Mouse (Mus musculus) hindbrain, embryonic 12.5 days (tissue): ENCODE data around the gene Scd4. TPM values are rescaled to one million over a fixed set of nuclear protein-coding genes. Genes with fewer than 3 reads are reported as not detected.

Experiments used
- ATAC-seq: fragments of 200-750 bp; cut with Nextera tagmentation; 2 replicates; pipeline ENCODE4 v1.8.0; 2017; ENCODE audit warnings: moderate TSS enrichment; ENCODE audit not compliant: low FRiP score
- H3K27ac ChIP-seq: fragments of 300-500 bp; sonication (generic); 2 replicates; pipeline ENCODE4 v1.5.1; 2016; ENCODE audit warnings: mild to moderate bottlenecking
- H3K27me3 ChIP-seq: fragments of 300-500 bp; sonication (generic); 2 replicates; pipeline ENCODE4 v1.6.1; 2016; ENCODE audit warnings: mild to moderate bottlenecking
- H3K36me3 ChIP-seq: fragments of 300-500 bp; sonication (generic); 2 replicates; pipeline ENCODE4 v1.6.1; 2016; ENCODE audit warnings: mild to moderate bottlenecking
- H3K4me1 ChIP-seq: fragments of 300-500 bp; sonication (generic); 2 replicates; pipeline ENCODE4 v1.6.1; 2016
- H3K4me2 ChIP-seq: fragments of 300-500 bp; sonication (generic); replicated peaks from 2 replicates; pipeline ENCODE4 v1.6.1; 2016; ENCODE audit warnings: mild to moderate bottlenecking
- H3K4me3 ChIP-seq: fragments of 300-500 bp; sonication (generic); 2 replicates; pipeline ENCODE4 v1.5.1; 2016; ENCODE audit warnings: mild to moderate bottlenecking
- H3K9ac ChIP-seq: fragments of 300-500 bp; sonication (generic); 2 replicates; pipeline ENCODE4 v1.6.1; 2016; ENCODE audit warnings: mild to moderate bottlenecking, moderate library complexity
- H3K9me3 ChIP-seq: fragments of 300-500 bp; sonication (generic); replicated peaks from 2 replicates; pipeline ENCODE4 v1.6.1; 2016; ENCODE audit warnings: mild to moderate bottlenecking
- WGBS: fragments of 180-500 bp; shearing (Covaris S2); methylation state at CpG from one replicate; pipeline ENCODE4 v1.1.7; 2016; 5-methylcytosine and 5-hydroxymethylcytosine counted together
- polyA plus RNA-seq: library from polyadenylated mRNA; unstranded; fragments of >200 nt; fragmentation: Nextera tagmentation; extraction: Ambion mirVana; gene quantifications from 2 replicates; pipeline ENCODE4 v1.2.1, GENCODE M21; 2016

Scd4 gene
- polyA plus RNA-seq, 1 experiment from 2014 or later = 0.10 TPM

DNA sequence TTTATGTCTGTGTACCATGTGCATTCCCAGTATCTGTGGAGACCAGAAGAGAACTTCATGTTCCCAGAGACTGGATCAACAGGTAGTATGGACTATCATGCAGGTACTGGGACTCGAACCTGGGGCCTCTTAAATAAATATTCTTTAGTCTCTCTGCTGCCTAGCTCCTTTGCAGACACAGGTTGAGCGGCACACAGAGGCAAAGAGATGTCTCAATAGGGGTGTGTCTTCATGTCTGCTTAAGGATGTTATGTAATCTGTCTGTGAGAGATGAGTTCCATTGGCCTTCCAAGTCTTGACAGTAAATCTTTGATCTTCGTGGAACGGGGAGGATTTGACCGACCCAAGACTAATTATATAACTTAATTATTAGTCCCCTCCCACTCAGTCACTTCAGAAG, 37.3 kb downstream of the Scd4 start:
- WGBS = 76% methylated on average over 5 of the region's 5 CpGs
- Histone ChIP-seq H3K27ac (no peak overlapping the region), H3K9ac (no peak overlapping the region), H3K27me3 (no peaks in the 10 kb centered on the region), H3K36me3 (no peaks in the 10 kb centered on the region), H3K9me3 (no peaks in the 10 kb centered on the region), H3K4me3 (no peak overlapping the region), H3K4me1 (no peaks in the 10 kb centered on the region), H3K4me2 (no peak overlapping the region)
- ATAC-seq = no peak

- 21% methylated on average over 6 of the region's 6 CpGs for WGBS
- Histone ChIP-seq H3K9me3 (no peaks in the 10 kb centered on the region), H3K4me1 (peaks cover 4% of the 10 kb centered on the region), H3K36me3 (no peaks in the 10 kb centered on the region), H3K27me3 (no peaks in the 10 kb centered on the region), H3K27ac (no peak overlapping the region), H3K9ac (no peak overlapping the region), H3K4me3 (no peak overlapping the region), H3K4me2 (no peak overlapping the region)
- peak; percentile 76; the same call in 1 of the 2 replicates for ATAC-seq
Measured at GRCm38 (mm10) chr19:44372969-44373368, 40.1 kb downstream of the Scd4 start.

DNA sequence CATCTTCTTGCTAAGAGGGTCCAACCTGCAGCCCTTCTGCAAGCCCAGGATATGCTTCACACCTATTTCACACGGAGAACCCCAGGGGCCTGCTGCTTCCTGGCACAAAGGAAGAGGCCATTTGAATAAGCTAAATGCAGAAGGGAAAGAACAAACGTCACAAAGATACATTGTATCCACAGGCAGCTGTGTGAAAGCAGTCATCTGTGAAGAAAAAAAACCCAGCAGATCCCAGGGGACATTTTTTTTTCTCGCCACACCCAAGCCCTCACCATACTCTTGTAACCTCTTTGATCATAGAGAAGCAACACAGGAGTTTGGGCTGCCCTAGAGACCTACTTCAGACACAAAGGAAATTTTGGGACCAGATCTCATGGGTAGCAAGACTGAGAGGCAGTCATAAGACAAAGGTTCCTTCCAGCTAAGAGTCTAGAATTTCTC, 43.6 kb downstream of the Scd4 start:
- Histone ChIP-seq H3K27ac (no peak overlapping the region), H3K36me3 (no peaks in the 10 kb centered on the region), H3K4me2 (no peak overlapping the region), H3K4me1 (peaks cover 6% of the 10 kb centered on the region), H3K4me3 (no peak overlapping the region), H3K27me3 (no peaks in the 10 kb centered on the region), H3K9ac (no peak overlapping the region), H3K9me3 (no peaks in the 10 kb centered on the region)
- 17% methylated on average over 3 of the region's 3 CpGs for WGBS
- ATAC-seq = no peak

GRCm38 (mm10) chr19:44377629-44378375, 44.9 kb downstream of the Scd4 start:
- Histone ChIP-seq H3K9me3 (no peaks in the 10 kb centered on the region), H3K27ac (no peak overlapping the region), H3K4me3 (no peak overlapping the region), H3K36me3 (no peaks in the 10 kb centered on the region), H3K4me2 (no peak overlapping the region), H3K9ac (no peak overlapping the region), H3K27me3 (no peaks in the 10 kb centered on the region), H3K4me1 (peaks cover 6% of the 10 kb centered on the region)
- WGBS = 39% methylated on average over 5 of the region's 5 CpGs
- no peak for ATAC-seq

DNA sequence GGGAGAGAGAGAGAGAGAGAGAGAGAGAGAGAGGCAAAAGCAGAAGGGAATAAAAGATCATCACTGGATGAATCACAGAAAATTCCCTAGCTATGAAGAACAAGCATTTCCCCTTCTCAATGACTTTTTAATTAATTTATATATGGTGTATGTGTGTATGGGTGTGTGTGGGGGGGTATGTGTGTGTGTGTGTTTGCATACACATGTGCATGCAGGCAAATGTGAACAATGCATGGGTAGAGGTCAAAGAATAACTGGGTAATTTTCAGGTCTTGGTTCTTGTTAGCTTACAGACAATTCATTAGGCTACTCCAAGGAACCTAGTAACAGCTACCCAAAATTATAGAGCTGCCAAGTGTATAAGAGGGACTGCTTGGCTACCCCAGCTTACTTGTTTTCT, 46.2 kb downstream of the Scd4 start:
- Histone ChIP-seq H3K4me2 (no peak overlapping the region), H3K4me1 (peaks cover 6% of the 10 kb centered on the region), H3K27me3 (no peaks in the 10 kb centered on the region), H3K4me3 (no peak overlapping the region), H3K27ac (no peak overlapping the region), H3K36me3 (no peaks in the 10 kb centered on the region), H3K9me3 (no peaks in the 10 kb centered on the region), H3K9ac (no peak overlapping the region)
- no peak for ATAC-seq

- Histone ChIP-seq H3K4me1 (peaks cover 6% of the 10 kb centered on the region), H3K4me3 (no peak overlapping the region), H3K9ac (no peak overlapping the region), H3K36me3 (no peaks in the 10 kb centered on the region), H3K9me3 (no peaks in the 10 kb centered on the region), H3K4me2 (no peak overlapping the region), H3K27me3 (no peaks in the 10 kb centered on the region), H3K27ac (no peak overlapping the region)
- 97% methylated on average over 4 of the region's 4 CpGs for WGBS
- ATAC-seq = no peak
Measured at GRCm38 (mm10) chr19:44380065-44380464, 47.2 kb downstream of the Scd4 start.

- Histone ChIP-seq H3K4me2 (no peak overlapping the region), H3K27me3 (no peaks in the 10 kb centered on the region; the same call in 1 of the 2 replicates), H3K9me3 (no peaks in the 10 kb centered on the region), H3K4me1 (peaks cover 5% of the 10 kb centered on the region), H3K27ac (no peak overlapping the region), H3K36me3 (no peaks in the 10 kb centered on the region), H3K9ac (no peak overlapping the region), H3K4me3 (no peak overlapping the region)
- ATAC-seq = no peak
- WGBS = 75% methylated on average over 12 of the region's 12 CpGs
Measured at GRCm38 (mm10) chr19:44382682-44383321, 49.9 kb downstream of the Scd4 start.

DNA sequence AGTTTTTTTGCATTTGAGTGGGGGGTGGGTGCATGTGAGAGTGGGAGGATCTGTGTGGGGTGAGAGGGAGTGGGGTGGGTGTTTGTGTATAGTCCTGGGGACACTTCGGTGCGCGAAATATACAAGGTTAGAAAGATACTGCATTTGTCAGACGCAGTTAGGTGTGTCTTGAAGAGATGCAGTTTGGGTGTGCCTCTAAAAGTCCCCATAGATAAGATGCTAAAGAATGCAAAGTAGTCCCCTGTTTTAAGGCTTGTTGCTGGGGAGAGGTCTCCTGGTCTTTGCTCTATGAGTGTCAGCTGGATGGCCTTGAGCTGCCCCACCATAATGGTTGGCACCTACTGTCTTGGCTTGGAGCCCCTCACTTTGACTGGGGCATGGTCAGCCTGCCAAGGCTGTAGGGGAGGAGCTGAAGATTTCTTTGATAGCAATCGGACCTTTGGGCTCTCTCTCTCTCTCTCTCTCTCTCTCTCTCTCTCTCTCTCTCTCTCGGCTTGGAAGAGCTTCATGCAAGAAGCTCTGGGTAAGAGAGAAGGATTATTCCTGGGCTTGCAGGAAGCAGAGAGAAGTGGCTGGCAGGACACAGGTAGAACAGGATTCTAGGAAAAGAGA, 53.1 kb downstream of the Scd4 start:
- no peaks in the 10 kb centered on the region for H3K36me3 ChIP-seq
- H3K27me3 ChIP-seq = no peaks in the 10 kb centered on the region; the same call in 1 of the 2 replicates
- WGBS = 81% methylated on average over 6 of the region's 6 CpGs
- no peaks in the 10 kb centered on the region for H3K9me3 ChIP-seq
- ATAC-seq = no peak
- H3K4me2 ChIP-seq = no peak overlapping the region
- no peak overlapping the region for H3K4me3 ChIP-seq
- H3K4me1 ChIP-seq = peaks cover 14% of the 10 kb centered on the region
- no peak overlapping the region for H3K27ac ChIP-seq
- H3K9ac ChIP-seq = no peak overlapping the region

- Histone ChIP-seq H3K9me3 (no peaks in the 10 kb centered on the region), H3K4me1 (peaks cover 14% of the 10 kb centered on the region), H3K4me2 (no peak overlapping the region), H3K4me3 (no peak overlapping the region), H3K27me3 (no peaks in the 10 kb centered on the region; the same call in 1 of the 2 replicates), H3K9ac (no peak overlapping the region), H3K27ac (no peak overlapping the region), H3K36me3 (no peaks in the 10 kb centered on the region)
- WGBS = 95% methylated on average over 4 of the region's 4 CpGs
- no peak for ATAC-seq
Measured at GRCm38 (mm10) chr19:44387089-44387671, 54.3 kb downstream of the Scd4 start.

- peaks cover 14% of the 10 kb centered on the region for H3K4me1 ChIP-seq
- peak overlapping the region; percentile 67 for H3K4me2 ChIP-seq
- H3K27me3 ChIP-seq = no peaks in the 10 kb centered on the region; the same call in 1 of the 2 replicates
- H3K36me3 ChIP-seq = no peaks in the 10 kb centered on the region
- WGBS = 30% methylated on average over 19 of the region's 19 CpGs
- peak; percentile 1; the same call in 1 of the 2 replicates for ATAC-seq
- H3K9me3 ChIP-seq = no peaks in the 10 kb centered on the region
- peak overlapping the region; percentile 52 for H3K4me3 ChIP-seq
- peak overlapping the region; percentile 68 for H3K9ac ChIP-seq
- peak overlapping the region; percentile 82 for H3K27ac ChIP-seq
Measured at GRCm38 (mm10) chr19:44387746-44388474, 55.0 kb downstream of the Scd4 start.

DNA sequence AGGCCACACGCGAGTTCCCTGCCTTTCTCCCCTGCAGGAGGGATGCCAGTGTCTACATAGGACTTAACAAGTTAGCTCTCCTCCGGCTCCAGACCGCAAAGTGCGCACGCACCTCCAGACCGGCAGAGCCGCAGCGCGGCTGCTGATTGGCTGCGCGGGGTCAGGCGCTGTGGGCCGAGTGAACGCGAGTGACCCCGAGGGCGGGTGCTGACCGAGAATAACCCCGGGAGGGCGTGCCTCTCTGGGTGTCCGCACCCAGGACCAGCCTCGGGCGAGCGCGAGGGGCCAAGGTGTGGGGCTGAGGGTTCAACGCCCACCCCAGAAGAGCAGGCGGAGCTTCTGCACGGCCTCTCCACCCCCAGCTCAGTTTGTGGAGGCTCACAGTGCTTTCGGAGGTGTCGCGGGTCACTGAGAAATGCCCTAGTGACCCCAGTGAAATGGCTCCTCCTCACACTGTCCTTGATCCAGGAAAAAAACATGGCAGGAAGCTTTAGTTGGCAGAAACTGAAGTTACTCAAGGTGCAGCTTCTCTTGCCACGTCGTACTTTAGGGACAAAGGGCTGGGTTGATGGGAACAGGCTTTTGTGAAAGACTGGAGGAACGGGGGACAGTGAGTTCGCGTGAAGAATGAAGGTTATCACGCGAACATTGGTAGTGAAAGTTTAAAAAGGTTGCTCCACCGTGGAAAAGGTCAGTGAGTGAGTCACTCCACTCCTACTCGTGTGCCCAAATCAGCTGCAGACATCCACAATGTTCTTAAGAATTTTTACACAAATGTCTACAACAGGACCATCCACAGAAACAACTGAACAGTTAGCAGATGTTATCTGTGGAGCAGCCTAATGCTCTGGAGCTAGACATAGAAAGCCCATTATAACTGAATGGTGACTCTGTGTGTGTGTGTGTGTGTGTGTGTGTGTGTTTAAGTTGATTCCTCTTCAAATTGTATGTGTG, 55.9 kb downstream of the Scd4 start:
- peak overlapping the region; percentile 52 for H3K4me3 ChIP-seq
- H3K4me2 ChIP-seq = peak overlapping the region; percentile 67
- H3K9ac ChIP-seq = peak overlapping the region; percentile 68
- no peaks in the 10 kb centered on the region for H3K36me3 ChIP-seq
- ATAC-seq = peak; percentile 95
- peak overlapping the region; percentile 82 for H3K27ac ChIP-seq
- no peaks in the 10 kb centered on the region for H3K9me3 ChIP-seq
- 5% methylated on average over 41 of the region's 41 CpGs for WGBS
- no peaks in the 10 kb centered on the region; the same call in 1 of the 2 replicates for H3K27me3 ChIP-seq
- peaks cover 14% of the 10 kb centered on the region for H3K4me1 ChIP-seq
